Mouse (Mus musculus): ENCODE measurements around the gene Megf8. TPM values are rescaled to one million over a fixed set of nuclear protein-coding genes. Genes with fewer than 3 reads are reported as not detected.

Gene Megf8
- polyA plus RNA-seq, 1 experiment from 2014 or later = 13.0 TPM

GRCm38 (mm10) chr7:25277998-25278340, 39.0 kb upstream of the Megf8 start:
- Histone ChIP-seq H3K9me3 (ENCODE audit: control insufficient read depth, low read depth, low read length) (no peaks in the 10 kb centered on the region), H3K36me3 (ENCODE audit: control insufficient read depth, insufficient read depth, low read length) (peaks cover 4% of the 10 kb centered on the region), H3K27ac (ENCODE audit: low read length) (peak overlapping the region; percentile 99), H3K4me2 (replicated peaks; ENCODE audit: low read depth, low read length) (peak overlapping the region; percentile 71), H3K9ac (replicated peaks; ENCODE audit: low read depth, low read length) (peak overlapping the region; percentile 40), H3K4me1 (ENCODE audit: control insufficient read depth, insufficient read depth, low read length) (peaks cover 48% of the 10 kb centered on the region), H3K27me3 (ENCODE audit: control insufficient read depth, insufficient read depth, low read length) (no peaks in the 10 kb centered on the region), H3K4me3 (ENCODE audit: low read depth, low read length) (peak overlapping the region; percentile 86)
- no peak for ATAC-seq (ENCODE audit: insufficient number of reproducible peaks, insufficient read depth, low FRiP score, low read depth)
- 9% methylated on average over 4 of the region's 4 CpGs for WGBS

- H3K27me3 ChIP-seq (ENCODE audit: control insufficient read depth, insufficient read depth, low read length) = no peaks in the 10 kb centered on the region
- H3K4me3 ChIP-seq (ENCODE audit: low read depth, low read length) = peak overlapping the region; percentile 86
- peaks cover 2% of the 10 kb centered on the region for H3K36me3 ChIP-seq (ENCODE audit: control insufficient read depth, insufficient read depth, low read length)
- H3K27ac ChIP-seq (ENCODE audit: low read length) = peak overlapping the region; percentile 99
- no peaks in the 10 kb centered on the region for H3K9me3 ChIP-seq (ENCODE audit: control insufficient read depth, low read depth, low read length)
- under 1% methylated on average over 59 of the region's 60 CpGs for WGBS
- ATAC-seq (ENCODE audit: insufficient number of reproducible peaks, insufficient read depth, low FRiP score, low read depth) = peak; percentile 61
- H3K4me2 ChIP-seq (replicated peaks; ENCODE audit: low read depth, low read length) = peak overlapping the region; percentile 71
- peak overlapping the region; percentile 68 for H3K9ac ChIP-seq (replicated peaks; ENCODE audit: low read depth, low read length)
- H3K4me1 ChIP-seq (ENCODE audit: control insufficient read depth, insufficient read depth, low read length) = peaks cover 53% of the 10 kb centered on the region
These were observed 38.5 kb upstream of the Megf8 start for GRCm38 (mm10) chr7:25278341-25279075.

DNA sequence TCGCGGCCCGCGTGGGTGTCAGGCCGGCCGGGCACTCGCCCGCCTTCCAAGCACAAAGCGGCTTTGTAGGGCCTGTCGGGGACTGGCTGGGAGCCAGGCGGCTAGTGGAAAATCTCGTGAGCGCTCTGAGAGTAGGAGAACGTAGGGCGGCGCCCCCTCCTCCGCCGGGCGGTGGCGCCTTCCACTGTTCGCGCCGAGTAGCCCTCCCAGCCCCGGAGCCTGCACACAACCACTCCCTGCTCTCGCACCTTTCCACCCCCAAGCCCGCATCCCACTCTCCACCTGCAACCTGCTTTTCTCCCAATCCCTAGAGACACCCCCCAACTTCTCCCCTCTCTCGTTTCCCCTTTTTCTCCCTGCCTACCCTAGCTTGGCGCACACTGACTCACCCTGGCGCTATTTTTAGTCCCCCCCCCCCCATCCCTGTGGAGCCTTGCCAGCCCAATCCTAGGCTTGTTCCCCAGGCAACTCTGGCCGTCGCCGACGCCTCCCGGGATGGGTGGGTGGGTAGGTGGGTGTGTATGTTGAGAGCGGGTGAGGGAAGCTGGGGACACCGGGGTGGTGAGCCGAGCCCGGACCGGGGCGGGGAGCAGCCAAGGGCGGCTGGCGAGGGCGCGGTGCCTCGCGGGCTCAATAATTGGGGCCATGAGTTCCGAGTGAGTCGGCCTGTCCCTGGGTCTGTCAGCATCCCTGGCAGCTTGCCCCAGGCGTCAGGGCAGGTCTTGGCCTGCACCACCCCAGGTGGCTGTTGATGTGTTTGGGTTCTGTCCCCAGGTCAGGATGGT, 37.7 kb upstream of the Megf8 start:
- H3K4me2 ChIP-seq (replicated peaks; ENCODE audit: low read depth, low read length) = peak overlapping the region; percentile 71
- peak overlapping the region; percentile 99 for H3K27ac ChIP-seq (ENCODE audit: low read length)
- H3K27me3 ChIP-seq (ENCODE audit: control insufficient read depth, insufficient read depth, low read length) = no peaks in the 10 kb centered on the region
- H3K4me3 ChIP-seq (ENCODE audit: low read depth, low read length) = peak overlapping the region; percentile 86
- ATAC-seq (ENCODE audit: insufficient number of reproducible peaks, insufficient read depth, low FRiP score, low read depth) = peak; percentile 47
- H3K4me1 ChIP-seq (ENCODE audit: control insufficient read depth, insufficient read depth, low read length) = peaks cover 61% of the 10 kb centered on the region
- no peaks in the 10 kb centered on the region; the same call in 1 of the 2 replicates for H3K36me3 ChIP-seq (ENCODE audit: control insufficient read depth, insufficient read depth, low read length)
- no peaks in the 10 kb centered on the region for H3K9me3 ChIP-seq (ENCODE audit: control insufficient read depth, low read depth, low read length)
- under 1% methylated on average over 46 of the region's 49 CpGs for WGBS
- peak overlapping the region; percentile 68 for H3K9ac ChIP-seq (replicated peaks; ENCODE audit: low read depth, low read length)

DNA sequence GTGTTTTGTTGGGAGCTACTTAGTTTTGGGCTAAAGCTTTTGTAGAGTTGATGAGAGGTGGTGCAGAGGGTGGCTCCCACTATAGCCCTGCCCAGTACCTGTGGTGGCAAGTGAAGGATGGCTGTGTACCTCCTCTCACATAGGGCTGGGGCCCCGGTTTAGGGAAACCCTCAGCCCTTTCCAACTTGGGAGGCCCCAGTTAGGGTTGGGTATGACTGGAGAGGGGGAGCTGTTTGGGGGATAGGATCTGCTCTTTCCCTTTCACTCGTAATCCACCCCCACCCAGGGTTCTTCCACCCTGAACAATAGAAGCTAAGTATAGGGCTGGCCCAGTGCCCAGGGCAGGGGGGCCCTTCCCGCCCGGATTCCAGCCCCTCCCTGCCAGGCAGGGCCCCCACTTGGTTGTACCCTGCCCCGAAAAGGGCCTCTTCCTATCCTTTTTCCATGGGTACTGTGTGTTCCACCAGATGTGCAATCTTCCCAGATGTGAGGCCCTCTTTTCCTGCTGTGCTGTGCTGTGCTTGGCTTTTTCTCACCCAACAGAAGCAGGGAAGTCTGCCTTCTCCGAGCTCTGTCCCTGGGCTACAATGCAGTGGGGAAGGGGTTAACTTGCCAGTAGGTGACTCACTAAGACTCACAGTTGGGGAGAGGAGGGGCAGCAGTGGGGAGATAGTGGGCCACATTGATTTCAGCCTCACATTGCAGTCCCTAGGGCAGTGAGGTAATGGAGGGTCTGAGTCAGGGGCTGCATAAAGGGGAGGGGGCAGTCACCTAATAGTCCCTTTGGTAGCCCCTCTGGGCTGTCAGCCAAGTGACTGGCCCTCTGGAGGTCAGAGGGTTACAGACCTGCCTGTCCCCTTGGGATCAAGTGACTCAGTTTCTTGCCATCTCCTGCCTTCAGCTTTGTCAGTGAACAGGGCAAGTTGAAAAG, 36.8 kb upstream of the Megf8 start:
- peak; percentile 31 for ATAC-seq (ENCODE audit: insufficient number of reproducible peaks, insufficient read depth, low FRiP score, low read depth)
- H3K4me1 ChIP-seq (ENCODE audit: control insufficient read depth, insufficient read depth, low read length) = peaks cover 65% of the 10 kb centered on the region
- no peaks in the 10 kb centered on the region for H3K9me3 ChIP-seq (ENCODE audit: control insufficient read depth, low read depth, low read length)
- peaks cover 6% of the 10 kb centered on the region for H3K36me3 ChIP-seq (ENCODE audit: control insufficient read depth, insufficient read depth, low read length)
- peak overlapping the region; percentile 86 for H3K4me3 ChIP-seq (ENCODE audit: low read depth, low read length)
- H3K4me2 ChIP-seq (replicated peaks; ENCODE audit: low read depth, low read length) = peak overlapping the region; percentile 71
- peak overlapping the region; percentile 68 for H3K9ac ChIP-seq (replicated peaks; ENCODE audit: low read depth, low read length)
- H3K27ac ChIP-seq (ENCODE audit: low read length) = peak overlapping the region; percentile 99
- 0% methylated on average over 6 of the region's 6 CpGs for WGBS
- H3K27me3 ChIP-seq (ENCODE audit: control insufficient read depth, insufficient read depth, low read length) = no peaks in the 10 kb centered on the region

DNA sequence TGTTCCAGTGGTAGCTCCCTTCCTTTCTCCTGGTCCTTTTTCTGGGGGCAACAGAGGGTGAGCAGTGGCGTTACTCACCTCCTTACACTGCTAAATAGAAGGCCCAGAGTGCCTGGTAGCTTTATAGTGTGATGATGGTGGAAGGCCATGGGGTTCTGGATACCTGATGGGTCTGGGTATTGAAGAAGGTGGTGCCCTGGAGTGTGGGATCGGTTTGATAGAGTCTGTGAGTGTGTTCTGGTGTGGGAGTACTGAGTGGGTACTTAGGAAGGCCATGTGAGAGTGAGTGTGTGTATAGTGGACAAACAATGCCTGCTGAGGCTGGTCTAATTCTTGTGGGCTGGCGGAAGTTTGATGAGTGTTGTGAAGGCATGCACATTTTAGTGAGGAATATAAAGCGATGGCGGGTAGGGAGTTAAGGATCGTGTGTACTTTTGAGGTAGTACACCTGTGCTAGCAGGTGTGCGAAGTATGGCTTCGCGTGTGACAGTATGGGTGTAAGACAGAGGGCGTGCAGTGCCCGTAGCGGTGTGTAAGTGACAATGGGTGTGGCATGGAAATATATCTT, 35.7 kb upstream of the Megf8 start:
- H3K27ac ChIP-seq (ENCODE audit: low read length) = peak overlapping the region; percentile 99
- ATAC-seq (ENCODE audit: insufficient number of reproducible peaks, insufficient read depth, low FRiP score, low read depth) = 0 out of 2 replicates have a peak, but pooled peaks have one; percentile 0
- peaks cover 18% of the 10 kb centered on the region for H3K36me3 ChIP-seq (ENCODE audit: control insufficient read depth, insufficient read depth, low read length)
- H3K9ac ChIP-seq (replicated peaks; ENCODE audit: low read depth, low read length) = peak overlapping the region; percentile 22; the same call in 1 of the 2 replicates
- H3K4me1 ChIP-seq (ENCODE audit: control insufficient read depth, insufficient read depth, low read length) = peaks cover 55% of the 10 kb centered on the region
- WGBS = 10% methylated on average over 12 of the region's 12 CpGs
- H3K9me3 ChIP-seq (ENCODE audit: control insufficient read depth, low read depth, low read length) = no peaks in the 10 kb centered on the region
- H3K27me3 ChIP-seq (ENCODE audit: control insufficient read depth, insufficient read depth, low read length) = no peaks in the 10 kb centered on the region
- H3K4me2 ChIP-seq (replicated peaks; ENCODE audit: low read depth, low read length) = peak overlapping the region; percentile 71
- peak overlapping the region; percentile 86 for H3K4me3 ChIP-seq (ENCODE audit: low read depth, low read length)

DNA sequence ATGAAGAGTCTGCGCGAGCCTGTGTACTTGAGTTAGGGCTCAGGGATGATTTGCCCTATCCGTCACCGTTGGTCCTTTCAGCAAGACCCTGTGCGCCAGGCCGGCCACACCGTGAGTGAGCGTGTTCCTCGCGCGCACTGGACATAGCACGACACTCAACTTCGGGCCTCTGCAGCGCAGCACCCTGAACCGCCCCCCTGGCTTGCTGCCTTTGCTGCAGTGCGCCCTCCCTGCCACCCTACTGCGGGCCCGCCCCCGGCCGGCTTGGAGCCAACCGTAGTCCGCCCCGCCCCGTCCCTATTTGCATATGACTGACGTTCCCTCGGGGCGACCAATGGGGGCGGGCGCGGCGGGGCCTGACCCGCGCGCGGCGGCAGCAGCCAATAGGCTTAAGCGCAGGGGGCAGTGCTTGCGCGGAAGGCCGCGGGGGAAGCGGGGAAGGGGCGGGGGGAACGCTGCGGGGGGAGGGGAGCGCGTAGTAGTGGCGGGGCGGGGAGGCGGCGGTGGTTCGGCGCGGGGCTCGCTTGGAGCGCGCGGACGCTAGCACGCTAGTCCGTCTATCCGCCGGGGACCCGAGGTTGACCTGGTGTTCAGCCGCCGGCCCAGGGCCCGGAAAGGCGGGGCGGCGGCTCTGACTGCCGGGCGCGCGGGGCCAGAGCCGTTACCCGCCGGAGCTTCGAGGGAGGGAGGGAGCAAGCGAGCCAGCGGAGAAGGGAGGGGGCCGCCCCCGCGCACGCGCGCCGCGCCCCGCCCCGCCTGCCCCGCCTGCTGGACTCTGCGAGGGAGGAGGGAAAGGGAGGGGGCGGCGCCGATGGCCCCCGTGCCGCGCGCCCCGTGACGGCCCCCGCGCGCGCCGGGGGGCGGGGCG, 35.0 kb upstream of the Megf8 start:
- peak overlapping the region; percentile 82 for H3K4me2 ChIP-seq (replicated peaks; ENCODE audit: low read depth, low read length)
- H3K4me3 ChIP-seq (ENCODE audit: low read depth, low read length) = peak overlapping the region; percentile 86
- peak overlapping the region; percentile 99 for H3K27ac ChIP-seq (ENCODE audit: low read length)
- 2% methylated on average over 70 of the region's 108 CpGs for WGBS
- H3K27me3 ChIP-seq (ENCODE audit: control insufficient read depth, insufficient read depth, low read length) = no peaks in the 10 kb centered on the region
- H3K9me3 ChIP-seq (ENCODE audit: control insufficient read depth, low read depth, low read length) = no peaks in the 10 kb centered on the region
- peak; percentile 78 for ATAC-seq (ENCODE audit: insufficient number of reproducible peaks, insufficient read depth, low FRiP score, low read depth)
- H3K36me3 ChIP-seq (ENCODE audit: control insufficient read depth, insufficient read depth, low read length) = peaks cover 25% of the 10 kb centered on the region
- peak overlapping the region; percentile 59 for H3K9ac ChIP-seq (replicated peaks; ENCODE audit: low read depth, low read length)
- H3K4me1 ChIP-seq (ENCODE audit: control insufficient read depth, insufficient read depth, low read length) = peaks cover 50% of the 10 kb centered on the region

DNA sequence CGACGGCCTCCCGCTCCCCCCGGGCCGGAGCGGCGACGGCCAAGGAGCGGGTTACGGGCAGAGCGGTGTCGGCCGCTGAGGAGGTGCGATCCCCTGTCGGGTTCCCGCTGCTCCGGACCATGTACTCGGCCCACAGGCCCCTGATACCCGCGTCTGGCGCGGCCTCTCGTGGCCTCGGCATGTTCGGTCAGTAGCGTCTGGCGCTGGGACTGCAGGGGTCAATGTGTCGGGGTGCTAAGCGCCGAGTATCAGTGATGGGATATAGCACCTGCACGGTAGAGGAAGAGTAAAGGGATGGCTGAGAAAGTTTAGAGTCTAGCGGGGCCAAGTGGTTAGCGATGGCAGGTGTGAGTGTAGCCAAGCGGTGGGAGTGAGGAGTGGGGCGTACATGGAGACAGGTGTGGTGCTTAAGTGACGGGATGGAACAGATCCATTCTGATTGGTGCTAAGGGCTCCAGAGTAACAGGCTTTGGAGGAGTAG, 34.2 kb upstream of the Megf8 start:
- Histone ChIP-seq H3K4me3 (ENCODE audit: low read depth, low read length) (peak overlapping the region; percentile 86), H3K4me2 (replicated peaks; ENCODE audit: low read depth, low read length) (peak overlapping the region; percentile 82), H3K4me1 (ENCODE audit: control insufficient read depth, insufficient read depth, low read length) (peaks cover 43% of the 10 kb centered on the region), H3K36me3 (ENCODE audit: control insufficient read depth, insufficient read depth, low read length) (peaks cover 33% of the 10 kb centered on the region), H3K27ac (ENCODE audit: low read length) (peak overlapping the region; percentile 99), H3K9me3 (ENCODE audit: control insufficient read depth, low read depth, low read length) (no peaks in the 10 kb centered on the region), H3K9ac (replicated peaks; ENCODE audit: low read depth, low read length) (peak overlapping the region; percentile 59), H3K27me3 (ENCODE audit: control insufficient read depth, insufficient read depth, low read length) (no peaks in the 10 kb centered on the region)
- WGBS = under 1% methylated on average over 23 of the region's 36 CpGs
- no peak for ATAC-seq (ENCODE audit: insufficient number of reproducible peaks, insufficient read depth, low FRiP score, low read depth)
